Mouse (Mus musculus) left cerebral cortex, adult 18-20 months (tissue): Measurements from ENCODE around the gene Psmb8. TPM values are rescaled to one million over a fixed set of nuclear protein-coding genes. Genes with fewer than 3 reads are reported as not detected.
A peak's percentile ranks its signal among the peaks of the same experiment; 100 is the strongest.

ENCODE experiments used
- DNase-seq, 2 experiments: peaks; one replicate each; pipeline ENCODE4 v3.0.0; 2021 to 2022; ENCODE audit warnings: low spot score in 2 of 2, mixed read lengths in 1 of 2
- total RNA-seq, 2 experiments: library from RNA; stranded (reverse); gene quantifications; 2 replicates each; pipeline ENCODE4 v1.2.3; 2021

Psmb8 gene
- total RNA-seq, 2 experiments from 2014 or later, result 4.6 to 5.5 TPM

DNA sequence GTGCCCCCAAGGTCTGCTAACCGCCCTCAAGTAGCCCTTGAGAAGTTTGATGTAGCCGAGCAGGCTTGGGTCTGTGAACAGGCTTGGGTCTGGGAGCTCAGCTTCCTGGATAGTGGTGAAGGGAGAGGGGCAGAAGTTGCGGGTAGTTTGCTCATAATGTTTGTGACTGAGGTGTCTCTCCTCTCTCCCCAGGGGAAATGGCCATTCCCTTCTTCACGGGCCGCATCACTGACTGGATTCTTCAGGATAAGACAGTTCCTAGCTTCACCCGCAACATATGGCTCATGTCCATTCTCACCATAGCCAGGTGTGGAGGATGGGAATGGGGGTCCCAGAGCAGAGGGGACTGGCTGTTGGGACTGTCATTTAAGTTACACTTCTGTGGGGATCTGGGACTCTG, 8.5 kb upstream of the Psmb8 start:
- no peak for DNase-seq

DNA sequence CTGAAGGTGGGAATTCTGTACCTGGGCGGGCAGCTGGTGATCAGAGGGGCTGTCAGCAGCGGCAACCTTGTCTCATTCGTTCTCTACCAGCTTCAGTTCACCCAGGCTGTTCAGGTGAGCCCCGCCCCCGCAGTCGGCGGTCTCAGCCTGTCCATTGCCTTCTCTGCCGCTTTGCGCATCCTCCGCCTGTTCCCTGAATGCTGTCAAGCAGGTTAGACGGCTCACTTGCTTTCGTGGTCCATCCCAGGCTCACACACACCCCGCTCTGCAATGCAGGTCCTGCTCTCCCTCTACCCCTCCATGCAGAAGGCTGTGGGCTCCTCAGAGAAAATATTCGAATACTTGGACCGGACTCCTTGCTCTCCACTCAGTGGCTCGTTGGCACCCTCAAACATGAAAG, 4.7 kb upstream of the Psmb8 start:
- DNase-seq, result no peak

DNA sequence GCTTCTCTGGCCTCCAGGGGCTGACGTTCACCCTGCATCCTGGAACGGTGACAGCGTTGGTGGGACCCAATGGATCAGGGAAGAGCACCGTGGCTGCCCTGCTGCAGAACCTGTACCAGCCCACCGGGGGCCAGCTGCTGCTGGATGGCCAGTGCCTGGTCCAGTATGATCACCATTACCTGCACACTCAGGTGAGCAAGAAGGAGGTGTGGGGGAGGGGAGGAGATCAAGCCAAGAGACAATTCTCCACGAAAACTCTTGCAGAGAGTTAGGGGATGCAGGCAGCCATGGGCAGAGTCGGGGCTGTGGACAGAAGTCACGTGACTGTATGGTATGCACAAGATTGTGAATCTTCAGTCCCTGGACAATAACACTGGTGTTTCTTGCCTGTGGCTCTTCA, 4.1 kb upstream of the Psmb8 start:
- DNase-seq, result no peak

DNA sequence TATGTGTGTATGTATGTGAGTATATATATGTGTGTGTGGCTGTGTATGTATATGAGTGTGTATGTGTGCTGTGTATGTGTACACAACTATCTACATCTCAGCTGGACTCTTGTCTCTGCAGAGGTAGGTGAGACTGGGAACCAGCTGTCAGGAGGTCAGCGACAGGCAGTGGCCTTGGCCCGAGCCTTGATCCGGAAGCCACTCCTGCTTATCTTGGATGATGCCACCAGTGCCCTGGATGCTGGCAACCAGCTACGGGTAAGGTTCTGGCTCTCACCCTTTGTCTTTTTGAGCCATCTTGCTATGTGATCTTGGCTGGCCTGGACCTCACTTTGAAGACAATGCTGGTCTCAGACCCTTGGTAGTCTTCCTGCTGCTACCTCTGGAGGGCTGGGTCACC, 2.8 kb upstream of the Psmb8 start:
- no peak for DNase-seq

DNA sequence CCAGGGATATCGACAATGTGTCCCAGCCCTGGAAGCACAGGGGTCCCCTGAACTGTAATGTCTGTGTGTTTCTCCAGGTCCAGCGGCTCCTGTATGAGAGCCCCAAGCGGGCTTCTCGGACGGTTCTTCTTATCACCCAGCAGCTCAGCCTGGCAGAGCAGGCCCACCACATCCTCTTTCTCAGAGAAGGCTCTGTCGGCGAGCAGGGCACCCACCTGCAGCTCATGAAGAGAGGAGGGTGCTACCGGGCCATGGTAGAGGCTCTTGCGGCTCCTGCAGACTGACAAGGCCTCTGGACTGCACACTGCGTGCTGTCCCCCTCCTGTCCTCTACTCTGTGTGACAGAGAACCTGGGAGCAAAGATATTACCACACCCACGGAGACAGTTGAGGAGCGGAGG, 1.0 kb upstream of the Psmb8 start:
- no peak for DNase-seq

DNA sequence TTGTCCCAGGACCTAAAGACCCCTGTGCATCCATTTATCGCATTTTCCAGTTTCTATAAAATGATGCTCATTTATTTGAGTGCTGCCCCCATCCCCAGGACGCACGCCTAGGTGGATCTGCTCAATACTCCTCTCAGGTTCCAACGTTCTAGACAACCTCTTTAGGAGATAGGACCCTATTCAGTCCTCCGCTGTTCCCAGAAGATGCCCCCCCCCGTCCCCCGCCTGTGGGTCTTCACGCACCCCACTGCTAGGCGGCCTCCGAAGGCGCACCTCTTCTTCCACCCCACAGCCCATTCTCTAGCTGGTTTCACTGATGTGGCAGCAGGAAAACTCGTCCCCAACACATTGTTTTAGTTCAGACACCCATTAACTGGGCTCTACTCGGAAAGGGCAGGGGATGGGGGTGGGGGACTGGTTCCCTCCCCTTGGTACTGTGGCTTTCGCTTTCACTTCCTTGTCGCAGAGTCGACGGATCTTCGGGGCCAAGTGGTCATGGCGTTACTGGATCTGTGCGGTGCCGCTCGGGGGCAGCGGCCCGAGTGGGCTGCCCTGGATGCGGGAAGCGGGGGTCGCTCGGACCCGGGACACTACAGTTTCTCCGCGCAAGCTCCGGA, 491 bp downstream of the Psmb8 start:
- no peak for DNase-seq

DNA sequence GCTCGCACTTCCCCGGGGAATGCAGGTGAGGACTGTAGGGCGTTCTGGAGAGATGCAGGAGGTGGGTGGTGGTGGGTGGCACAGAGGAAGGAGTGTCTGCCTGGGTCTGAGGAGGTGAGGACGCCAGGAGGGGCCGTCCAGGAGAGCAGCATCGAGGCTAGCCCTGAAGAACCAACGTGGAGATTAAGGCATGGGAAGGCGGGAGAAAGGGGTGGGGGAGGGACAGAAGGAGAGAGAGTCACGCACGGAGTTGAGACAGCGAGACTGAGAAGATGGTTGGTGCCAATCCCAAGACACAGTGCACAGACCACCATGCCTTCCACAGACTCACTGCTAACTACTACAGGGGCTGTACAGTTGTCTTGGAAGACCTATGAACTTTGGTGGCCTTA, 996 bp downstream of the Psmb8 start:
- DNase-seq, result no peak

DNA sequence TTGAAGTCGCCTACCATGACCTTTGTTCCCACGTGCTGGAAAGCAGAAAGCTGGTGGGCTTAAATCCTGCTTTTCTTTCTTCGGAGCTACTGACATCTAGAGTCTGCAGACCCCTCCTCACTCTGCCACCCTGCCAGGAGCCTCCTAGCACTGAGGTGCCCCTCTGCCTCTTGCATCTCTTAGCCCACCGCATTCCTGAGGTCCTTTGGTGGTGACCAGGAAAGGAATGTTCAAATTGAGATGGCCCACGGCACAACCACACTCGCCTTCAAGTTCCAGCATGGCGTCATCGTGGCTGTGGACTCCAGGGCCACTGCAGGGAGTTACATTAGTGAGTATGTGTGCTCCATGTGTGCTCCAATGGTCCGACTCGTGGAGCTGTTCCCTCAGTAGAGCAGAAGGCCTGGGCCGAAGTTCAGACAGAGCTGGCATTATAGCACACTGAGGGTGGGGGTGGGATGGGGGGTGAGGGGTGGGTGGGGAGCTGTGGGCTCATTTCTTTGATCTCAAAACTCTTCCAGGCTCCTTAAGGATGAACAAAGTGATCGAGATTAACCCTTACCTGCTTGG, 1.6 kb downstream of the Psmb8 start:
- no peak for DNase-seq

DNA sequence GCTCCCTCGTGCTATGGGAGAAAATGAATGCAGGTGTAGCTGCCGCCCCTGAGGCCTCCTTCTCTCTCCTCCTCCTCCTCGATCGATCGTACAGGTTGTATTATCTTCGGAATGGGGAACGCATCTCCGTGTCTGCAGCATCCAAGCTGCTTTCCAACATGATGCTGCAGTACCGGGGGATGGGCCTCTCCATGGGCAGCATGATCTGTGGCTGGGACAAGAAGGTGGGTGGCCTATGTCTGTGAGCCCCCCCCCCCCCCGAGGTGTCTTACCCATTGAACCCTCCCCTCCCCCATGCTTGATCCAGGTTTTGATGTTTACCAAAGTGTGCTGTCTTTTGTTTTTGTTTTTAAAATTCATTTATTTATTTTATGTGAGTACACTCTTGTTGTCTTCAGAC, 2.5 kb downstream of the Psmb8 start:
- DNase-seq, result no peak

DNA sequence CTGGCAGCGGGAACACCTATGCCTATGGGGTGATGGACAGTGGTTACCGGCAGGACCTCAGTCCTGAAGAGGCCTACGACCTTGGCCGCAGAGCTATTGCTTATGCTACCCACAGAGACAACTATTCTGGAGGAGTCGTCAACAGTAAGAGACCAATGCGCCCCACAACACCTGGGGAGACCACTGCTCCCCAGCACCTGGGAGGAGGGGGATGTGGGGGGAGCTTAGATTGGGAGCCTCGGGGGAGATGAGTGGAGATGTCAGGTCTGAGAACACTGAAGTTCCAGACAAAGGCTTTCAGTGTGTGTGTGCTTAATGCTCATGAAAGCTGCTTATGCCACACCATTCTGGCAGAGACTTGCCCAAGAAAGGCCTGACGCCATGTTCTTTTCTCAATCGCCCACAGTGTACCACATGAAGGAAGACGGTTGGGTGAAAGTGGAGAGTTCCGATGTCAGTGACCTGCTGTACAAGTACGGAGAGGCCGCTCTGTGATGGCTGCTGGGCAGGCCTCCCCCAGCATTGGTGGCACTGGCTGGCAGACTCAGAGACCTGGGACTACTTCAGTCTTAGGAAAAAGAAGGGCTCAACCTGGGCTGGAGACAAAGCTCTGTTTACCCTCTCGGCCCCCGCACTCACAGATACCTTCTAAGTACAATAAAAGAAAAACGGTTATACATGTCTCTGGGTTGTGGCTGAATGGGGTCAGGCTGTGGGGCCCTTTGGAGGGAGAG, 3.4 kb downstream of the Psmb8 start:
- no peak for DNase-seq

DNA sequence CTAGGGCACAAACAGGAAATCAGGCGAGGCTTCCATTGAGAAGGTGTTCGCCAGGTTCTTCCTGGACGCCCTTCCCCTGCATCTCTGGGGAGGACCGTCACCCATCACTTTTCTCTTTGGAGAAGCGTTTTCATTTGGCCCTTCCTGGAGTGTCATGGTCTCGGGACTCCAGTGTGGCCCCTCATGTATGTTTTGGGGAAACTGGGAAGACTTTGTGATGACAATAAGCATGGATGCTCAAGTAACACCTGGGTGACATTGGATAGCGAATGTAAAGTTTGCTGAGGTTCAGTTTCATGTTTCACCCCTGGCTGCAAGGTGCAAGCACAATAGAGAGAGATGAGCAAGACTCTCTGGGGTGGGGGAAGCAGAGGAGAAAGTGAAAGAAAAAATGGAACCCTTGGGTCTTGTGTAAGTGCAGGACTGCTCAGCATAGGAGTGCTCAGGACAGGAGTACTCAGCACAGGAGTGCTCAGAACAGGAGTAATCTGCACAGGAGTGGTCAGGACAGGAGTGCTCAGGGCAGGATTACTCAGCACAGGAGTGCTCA, 4.1 kb downstream of the Psmb8 start:
- no peak for DNase-seq

DNA sequence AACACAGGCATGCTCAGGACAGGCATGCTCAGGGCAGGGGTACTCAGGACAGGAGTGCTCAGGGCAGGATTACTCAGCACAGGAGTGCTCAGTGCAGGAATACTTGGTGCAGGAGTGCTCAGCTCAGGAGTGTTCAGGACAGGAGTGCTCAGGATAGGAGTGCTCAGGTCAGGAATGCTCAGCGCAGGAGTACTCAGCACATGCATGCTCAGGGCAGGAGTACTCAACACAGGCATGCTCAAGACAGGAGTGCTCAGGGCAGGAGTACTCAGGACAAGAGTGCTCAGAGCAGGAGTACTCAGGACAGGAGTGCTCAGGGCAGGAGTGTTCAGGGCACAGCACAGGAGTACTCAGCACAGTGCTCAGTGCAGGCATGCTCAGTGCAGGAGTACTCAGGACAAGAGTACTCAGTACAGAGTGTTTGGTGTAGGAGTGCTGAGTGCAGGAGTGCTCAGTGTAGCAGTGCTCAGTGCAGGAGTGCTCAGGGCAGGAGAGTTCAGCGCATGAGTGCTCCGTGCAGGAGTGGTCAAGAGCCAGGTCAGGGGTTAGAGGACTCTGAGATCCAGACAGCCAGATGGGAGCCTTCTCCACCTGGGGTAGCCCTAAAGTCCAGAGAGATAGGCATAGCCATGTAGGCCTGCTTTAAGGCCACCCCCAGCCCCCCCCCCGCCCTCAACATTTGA, 5.4 kb downstream of the Psmb8 start:
- no peak for DNase-seq

DNA sequence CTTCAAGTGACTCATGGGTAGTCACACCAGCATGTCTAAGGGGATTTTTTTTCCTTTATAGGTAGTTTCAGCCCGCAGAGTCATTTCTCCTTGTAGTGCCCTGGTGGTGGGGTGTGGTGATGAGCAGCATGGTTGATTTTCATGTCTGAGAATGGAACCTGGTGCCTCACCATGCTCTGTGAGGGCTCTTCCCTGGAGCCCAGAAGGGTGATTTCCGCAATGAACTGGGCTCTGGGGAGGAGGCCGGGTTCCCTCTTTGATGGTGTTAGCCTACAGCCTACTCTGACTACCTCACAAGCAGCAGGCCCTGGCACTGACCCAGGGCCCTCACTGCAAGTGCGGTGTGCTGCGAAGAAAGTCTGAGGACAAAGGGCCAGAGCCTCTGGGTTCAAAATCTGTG, 5.9 kb downstream of the Psmb8 start, which contains the start of gene Tap2:
TSS of gene Tap2 (plus strand) at position 84 of the 400 bp plus-strand sequence.
- DNase-seq, result no peak

DNA sequence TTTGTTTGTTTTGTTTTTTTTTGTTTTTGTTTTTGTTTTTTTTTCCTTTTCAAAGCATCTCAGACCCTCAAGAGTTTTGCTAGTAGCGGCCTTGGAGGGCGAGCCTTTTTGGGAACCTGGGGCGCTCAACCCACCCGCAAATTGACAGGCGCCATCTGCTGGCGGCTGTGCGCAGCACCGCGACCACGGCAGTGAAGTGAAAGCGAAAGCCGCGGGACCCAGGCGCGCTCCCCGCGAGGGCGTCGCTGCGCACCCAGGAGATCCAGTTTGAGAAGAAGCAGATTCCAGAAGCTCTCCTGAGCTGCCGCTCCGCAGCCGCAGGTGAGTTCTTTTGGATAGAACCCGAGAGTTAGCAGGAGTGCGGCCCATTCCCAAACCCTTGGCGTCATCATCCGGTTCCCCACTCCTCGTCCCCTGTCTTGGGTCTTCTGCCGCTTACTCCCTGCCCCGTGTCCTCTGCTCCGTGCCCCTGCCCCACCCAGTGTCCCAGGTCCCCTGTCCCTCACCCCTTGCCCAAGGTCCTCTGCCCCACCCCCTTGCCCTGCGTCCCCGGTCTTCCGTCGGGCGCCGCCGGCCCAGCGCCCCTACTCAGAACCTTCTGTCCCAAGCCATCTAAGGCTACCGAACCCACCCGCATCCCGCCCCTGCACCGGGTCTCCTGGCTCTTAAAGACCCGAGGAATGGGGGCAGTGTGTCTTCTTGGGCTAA, 6.9 kb downstream of the Psmb8 start:
- DNase-seq, result peak; percentile 84 to 90

DNA sequence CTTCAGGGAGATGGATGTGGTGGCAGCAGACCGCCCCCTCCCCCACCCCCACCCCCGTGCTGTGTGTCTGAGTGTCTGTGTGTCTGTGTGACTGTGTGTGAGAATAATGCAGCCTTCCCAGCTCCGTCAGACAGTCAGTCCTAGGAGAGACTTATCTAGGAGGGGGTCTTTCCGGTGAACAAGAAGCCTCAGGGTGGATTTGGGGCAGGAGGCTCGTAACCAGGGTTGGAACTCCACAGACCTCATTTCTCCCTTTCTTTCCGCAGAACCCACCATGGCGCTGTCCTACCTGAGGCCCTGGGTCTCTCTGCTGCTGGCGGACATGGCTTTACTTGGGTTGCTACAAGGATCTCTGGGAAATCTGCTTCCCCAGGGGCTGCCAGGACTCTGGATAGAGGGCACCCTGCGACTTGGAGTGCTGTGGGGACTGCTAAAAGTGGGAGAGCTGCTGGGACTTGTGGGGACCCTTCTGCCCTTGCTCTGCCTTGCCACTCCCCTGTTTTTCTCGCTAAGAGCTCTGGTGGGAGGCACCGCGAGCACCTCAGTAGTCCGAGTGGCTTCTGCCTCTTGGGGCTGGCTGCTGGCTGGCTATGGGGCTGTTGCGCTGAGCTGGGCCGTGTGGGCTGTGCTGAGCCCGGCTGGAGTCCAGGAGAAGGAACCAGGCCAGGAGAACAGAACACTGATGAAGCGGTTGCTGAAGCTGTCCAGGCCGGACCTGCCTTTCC, 7.7 kb downstream of the Psmb8 start:
- DNase-seq, result peak in 1 of 2 experiments; percentile 16

DNA sequence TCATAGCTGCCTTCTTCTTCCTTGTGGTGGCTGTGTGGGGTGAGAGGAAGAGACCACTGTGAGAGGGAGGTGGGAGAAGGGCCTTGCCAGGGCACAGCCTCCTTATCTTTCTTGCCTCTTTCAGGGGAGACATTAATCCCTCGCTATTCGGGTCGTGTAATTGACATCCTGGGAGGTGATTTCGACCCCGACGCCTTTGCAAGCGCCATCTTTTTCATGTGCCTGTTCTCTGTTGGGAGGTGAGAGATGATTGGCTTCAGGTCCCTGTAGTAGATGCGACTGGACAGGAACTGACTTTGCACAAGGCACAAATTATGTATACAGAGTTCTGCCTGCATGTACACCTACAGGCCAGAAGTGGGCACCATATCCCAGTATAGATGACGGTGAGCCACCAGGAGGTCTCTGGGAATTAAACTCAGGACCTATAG, 8.2 kb downstream of the Psmb8 start:
- no peak for DNase-seq

DNA sequence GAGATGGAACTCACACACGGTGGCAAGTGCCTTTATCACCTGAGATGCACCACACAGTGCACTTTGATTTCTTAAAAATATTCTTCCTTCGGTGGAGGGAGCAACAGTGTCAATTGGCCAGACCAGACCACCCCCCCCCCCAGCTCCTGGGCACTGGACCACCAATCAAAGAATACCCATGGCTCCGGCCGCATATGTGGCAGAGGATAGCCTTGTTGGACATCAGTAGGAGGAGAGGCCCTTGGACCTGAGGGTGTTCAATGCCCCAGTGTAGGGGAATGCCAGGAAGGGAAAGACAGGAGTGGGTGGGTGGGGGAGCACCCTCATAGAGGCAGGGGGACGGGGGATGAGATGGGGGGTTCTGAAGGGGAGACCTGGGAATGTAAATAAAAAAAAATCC, 9.2 kb downstream of the Psmb8 start:
- DNase-seq, result no peak

DNA sequence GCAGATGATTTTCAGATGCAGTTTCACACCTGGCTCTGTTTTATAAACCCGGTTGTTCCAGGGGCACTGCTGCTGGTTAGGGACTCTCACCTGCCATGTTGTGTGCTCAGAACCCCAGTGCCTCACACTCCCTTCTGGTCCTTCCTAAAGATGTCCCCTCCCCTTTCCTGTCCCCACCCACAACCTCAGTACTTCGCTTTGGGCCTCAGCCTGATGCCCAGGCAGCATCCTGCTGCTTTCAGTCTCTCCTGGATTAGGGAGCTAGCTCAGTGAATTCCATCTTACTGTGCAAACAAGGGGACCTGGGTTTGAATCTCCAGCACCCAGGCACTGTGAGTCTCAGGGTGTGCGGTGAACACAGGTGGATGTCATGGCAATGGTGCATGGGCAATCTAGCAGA, 9.9 kb downstream of the Psmb8 start:
- peak in 1 of 2 experiments; percentile 0 for DNase-seq

DNA sequence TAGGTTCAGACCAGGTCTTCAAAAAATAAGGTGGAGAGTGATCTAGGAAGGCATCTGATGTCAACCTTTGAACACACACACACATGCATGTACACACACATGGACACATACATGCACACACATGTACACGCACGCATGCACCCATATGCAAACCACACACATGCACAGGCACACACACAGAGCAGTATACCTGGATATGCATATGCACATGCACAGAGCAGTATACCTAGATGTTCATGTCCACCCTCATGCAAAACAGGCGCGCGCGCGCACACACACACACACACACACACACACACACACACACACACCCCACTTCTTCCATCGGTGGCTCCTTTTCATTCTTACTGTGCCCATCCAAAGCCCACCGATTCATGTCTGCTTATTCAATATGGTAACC, 10.3 kb downstream of the Psmb8 start:
- peak in 1 of 2 experiments; percentile 0 for DNase-seq

DNA sequence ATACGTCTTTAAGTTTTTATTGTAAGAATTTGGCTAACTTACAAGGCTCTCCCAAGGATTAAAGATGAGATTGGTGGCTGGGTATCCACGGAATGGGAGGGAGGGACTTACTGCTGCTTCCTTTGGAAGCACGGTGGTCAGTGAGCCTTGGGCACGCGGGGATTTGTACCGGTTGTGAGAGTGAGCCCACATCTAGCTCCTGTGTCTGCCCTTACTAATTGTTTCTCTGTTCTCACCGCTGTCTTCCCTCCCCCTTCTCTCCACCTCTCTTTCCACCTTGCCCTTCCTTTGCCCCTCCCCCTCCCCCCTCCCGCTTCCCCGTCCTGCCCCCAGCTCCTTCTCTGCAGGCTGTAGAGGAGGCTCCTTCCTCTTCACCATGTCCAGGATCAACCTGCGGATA, 10.9 kb downstream of the Psmb8 start:
- DNase-seq, result no peak
